Mouse (Mus musculus) lung, adult 2 months (tissue): Measurements from ENCODE around the gene Fopnl. TPM values are rescaled to one million over a fixed set of nuclear protein-coding genes. Genes with fewer than 3 reads are reported as not detected.

Source experiments
- DNase-seq: peaks from one replicate; pipeline ENCODE4 v3.0.0; 2022
- H3K4me1 ChIP-seq: fragments of 200-500 bp; 2 replicates; pipeline ENCODE4 v1.6.1; 2011; ENCODE audit warnings: low read length; ENCODE audit not compliant: control insufficient read depth, insufficient read depth
- H3K4me3 ChIP-seq: fragments of 200-500 bp; replicated peaks from 2 replicates; pipeline ENCODE3; 2011; ENCODE audit warnings: low read depth, mild to moderate bottlenecking, control low read depth, low read length; ENCODE audit errors: extremely low read depth
- CTCF ChIP-seq: fragments of 200-500 bp; IDR thresholded peaks from 2 replicates; pipeline ENCODE4 v1.5.1; 2011; ENCODE audit warnings: mild to moderate bottlenecking, low read length, control low read depth; ENCODE audit not compliant: insufficient read depth
- POLR2A ChIP-seq: fragments of 200-500 bp; IDR thresholded peaks from 2 replicates; pipeline ENCODE4 v1.6.1; 2011; ENCODE audit warnings: low read depth, mild to moderate bottlenecking, control low read depth, low read length, borderline replicate concordance; ENCODE audit errors: extremely low read depth
- WGBS: fragments of 180-500 bp; shearing (Covaris S2); methylation state at CpG from one replicate; pipeline ENCODE4 v1.1.7; 2018; 5-methylcytosine and 5-hydroxymethylcytosine counted together
- polyA plus RNA-seq: library from polyadenylated mRNA; depleted of rRNA; stranded (reverse); fragments of >200 nt; gene quantifications from 2 replicates; pipeline ENCODE4 v1.2.3, GENCODE M21; 2012

Gene Fopnl
- polyA plus RNA-seq, 1 experiment = 33.3 TPM

GRCm38 (mm10) chr16:14295291-14295690, 21.9 kb downstream of the Fopnl start:
- DNase-seq = no peak
- Histone ChIP-seq H3K4me3 (no peak overlapping the region), H3K4me1 (0 out of 2 replicates have a peak, but pooled peaks cover 3% of the 10 kb centered on the region)
- 75% methylated on average over 2 of the region's 2 CpGs for WGBS
- TF ChIP-seq POLR2A (no peak), CTCF (no peak)

- Histone ChIP-seq H3K4me3 (no peak overlapping the region), H3K4me1 (0 out of 2 replicates have a peak, but pooled peaks cover 3% of the 10 kb centered on the region)
- no peak for DNase-seq
Observed at GRCm38 (mm10) chr16:14292205-14293199, 24.7 kb downstream of the Fopnl start.

GRCm38 (mm10) chr16:14291223-14291622, 26.0 kb downstream of the Fopnl start, which contains the start of gene Myh11:
Gene Myh11 (minus strand): TSS chr16:14291372.
- 5% methylated on average over 16 of the region's 16 CpGs for WGBS
- H3K4me3 ChIP-seq = peak within 1 kb of the TSS; percentile 35
- 0 out of 2 replicates have a peak, but pooled peaks cover 3% of the 10 kb centered on the region for H3K4me1 ChIP-seq
- TF ChIP-seq CTCF = peak; percentile 47
- TF ChIP-seq POLR2A = peak; percentile 63; the same call in 1 of the 2 replicates
- peak; percentile 64 for DNase-seq

More at GRCm38 (mm10) chr16:14292205-14293199, 24.7 kb downstream of the Fopnl start:
- no peak for TF ChIP-seq CTCF
- no peak for TF ChIP-seq POLR2A
- WGBS = 8% methylated on average over 31 of the region's 31 CpGs

- no peak overlapping the region for H3K4me3 ChIP-seq
- no peaks in the 10 kb centered on the region for H3K4me1 ChIP-seq
- WGBS = 61% methylated on average over 4 of the region's 4 CpGs
- TF ChIP-seq CTCF = no peak
- no peak for TF ChIP-seq POLR2A
- DNase-seq = no peak
Observed at GRCm38 (mm10) chr16:14272374-14272965, 44.7 kb downstream of the Fopnl start.

- no peak overlapping the region for H3K4me3 ChIP-seq
- peaks cover 10% of the 10 kb centered on the region for H3K4me1 ChIP-seq
- DNase-seq = no peak
- 11% methylated on average over 4 of the region's 4 CpGs for WGBS
- TF ChIP-seq CTCF (no peak), POLR2A (no peak)
Observed at GRCm38 (mm10) chr16:14265203-14265920, 51.8 kb downstream of the Fopnl start.

- 51% methylated on average over 2 of the region's 2 CpGs for WGBS
- Histone ChIP-seq H3K4me3 (no peak overlapping the region), H3K4me1 (peaks cover 10% of the 10 kb centered on the region)
- TF ChIP-seq CTCF = no peak
- TF ChIP-seq POLR2A = no peak
- no peak for DNase-seq
Observed at GRCm38 (mm10) chr16:14264504-14264903, 52.7 kb downstream of the Fopnl start.

- H3K4me3 ChIP-seq = no peak overlapping the region
- WGBS = 86% methylated on average over 6 of the region's 6 CpGs
- H3K4me1 ChIP-seq = peaks cover 10% of the 10 kb centered on the region
- no peak for DNase-seq
- TF ChIP-seq POLR2A = no peak
- TF ChIP-seq CTCF = no peak
Observed at GRCm38 (mm10) chr16:14263241-14263640, 54.0 kb downstream of the Fopnl start.

- H3K4me1 ChIP-seq = peaks cover 10% of the 10 kb centered on the region
- no peak overlapping the region for H3K4me3 ChIP-seq
- no peak for DNase-seq
- WGBS = 66% methylated on average over 1 of the region's 1 CpGs
- TF ChIP-seq POLR2A = no peak
- TF ChIP-seq CTCF = no peak
Observed at GRCm38 (mm10) chr16:14262410-14262809, 54.8 kb downstream of the Fopnl start.

GRCm38 (mm10) chr16:14258856-14259255, 58.3 kb downstream of the Fopnl start:
- WGBS = 64% methylated on average over 2 of the region's 2 CpGs
- no peak for TF ChIP-seq POLR2A
- no peak for TF ChIP-seq CTCF
- no peak overlapping the region for H3K4me3 ChIP-seq
- no peaks in the 10 kb centered on the region for H3K4me1 ChIP-seq
- DNase-seq = no peak

GRCm38 (mm10) chr16:14253586-14253985, 63.6 kb downstream of the Fopnl start:
- DNase-seq = no peak
- WGBS = 54% methylated on average over 3 of the region's 3 CpGs

More at GRCm38 (mm10) chr16:14253586-14253985, 63.6 kb downstream of the Fopnl start:
- no peaks in the 10 kb centered on the region for H3K4me1 ChIP-seq
- no peak for TF ChIP-seq CTCF
- TF ChIP-seq POLR2A = no peak
- H3K4me3 ChIP-seq = no peak overlapping the region
